Mouse (Mus musculus): ENCODE data around the gene Padi4. TPM values are rescaled to one million over a fixed set of nuclear protein-coding genes. Genes with fewer than 3 reads are reported as not detected.

The Padi4 gene
- total and polyA plus RNA-seq, 3 experiments, result not detected

- dilution Hi-C loops (cut with MboI; ENCODE audit: extremely low pct_ligation_motif_present, extremely low pct_unique_long_range_greater_than_20kb, low sequenced_read_pairs), result no loop called here
- in situ Hi-C loops (cut with MboI; ENCODE audit: low pct_ligation_motif_present, low pct_unique_long_range_greater_than_20kb, low sequenced_read_pairs), result no loop called here
- DNase-seq (ENCODE audit: extremely low read depth), result no peak
Measured at GRCm38 (mm10) chr4:140732871-140733270, 41.2 kb downstream of the Padi4 start.

GRCm38 (mm10) chr4:140731654-140732053, 42.4 kb downstream of the Padi4 start:
- in situ Hi-C loops (cut with MboI; ENCODE audit: low pct_ligation_motif_present, low pct_unique_long_range_greater_than_20kb, low sequenced_read_pairs), result no loop called here

More at GRCm38 (mm10) chr4:140732871-140733270, 41.2 kb downstream of the Padi4 start:
- Histone ChIP-seq H3K79me2 (replicated peaks; ENCODE audit: control insufficient read depth, extremely low read depth, insufficient read depth, poor library complexity, severe bottlenecking) (no peaks in the 10 kb centered on the region), H3K9ac (ENCODE audit: insufficient read depth, low read depth) (no peak overlapping the region), H3K9me3 (replicated peaks; ENCODE audit: low read length) (no peaks in the 10 kb centered on the region), H3K4me1 (ENCODE audit: control insufficient read depth in 1 of 2, insufficient read depth in 2 of 2) (no peaks in the 10 kb centered on the region; a peak in 2 of 4 replicates), H3K4me2 (ENCODE audit: insufficient read depth, low read depth, poor library complexity, severe bottlenecking) (no peak overlapping the region), H3K27me3 (replicated peaks) (peaks cover 32% of the 10 kb centered on the region), H3K27ac (ENCODE audit: insufficient read depth, low read depth) (no peak overlapping the region), H3K36me3 (replicated peaks in 1 of 2; ENCODE audit: control insufficient read depth in 1 of 2, insufficient read depth in 1 of 2, low read length in 1 of 2) (no peaks in the 10 kb centered on the region), H3K4me3 (replicated peaks in 1 of 3; ENCODE audit: low read depth in 2 of 3, low read length in 2 of 3, poor library complexity in 1 of 3) (no peak overlapping the region)
- TF ChIP-seq POLR2A (IDR thresholded peaks at IDR 0.05; ENCODE audit: low read depth, low read length), result no peak
- no peak for TF ChIP-seq ZC3H11A (IDR thresholded peaks at IDR 0.05; ENCODE audit: low read depth, low read length)
- TF ChIP-seq ZNF384 (IDR thresholded peaks at IDR 0.05; ENCODE audit: low read depth, low read length), result no peak
- no peak for TF ChIP-seq SIN3A (IDR thresholded peaks at IDR 0.05; ENCODE audit: low read length)
- no peak for TF ChIP-seq ZKSCAN1 (IDR thresholded peaks at IDR 0.05; ENCODE audit: borderline replicate concordance, low read depth, low read length)
- no peak for TF ChIP-seq MXI1 (IDR thresholded peaks at IDR 0.05; ENCODE audit: low read depth, low read length)

DNA sequence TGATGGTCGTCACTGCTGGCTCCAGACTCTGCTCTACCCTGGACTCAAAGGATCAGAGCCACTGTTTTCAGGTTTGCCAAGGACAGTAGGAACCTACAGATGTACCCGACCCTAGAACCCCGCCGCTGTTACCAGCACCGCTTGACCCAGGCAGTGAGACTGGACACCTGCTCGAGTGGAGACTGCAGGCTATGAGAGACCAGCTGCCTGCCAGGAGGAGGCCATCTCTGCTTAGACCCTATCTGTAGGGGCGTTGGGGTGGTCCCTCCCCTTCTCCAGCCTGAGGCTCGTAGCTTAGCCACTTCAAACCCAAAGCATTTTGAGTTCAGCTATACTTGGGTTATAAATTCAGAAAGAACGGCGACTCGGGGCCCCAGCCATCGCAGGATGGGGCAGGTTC, 47.1 kb downstream of the Padi4 start:
- Histone ChIP-seq H3K4me2 (ENCODE audit: insufficient read depth, low read depth, poor library complexity, severe bottlenecking) (no peak overlapping the region), H3K36me3 (replicated peaks in 1 of 2; ENCODE audit: control insufficient read depth in 1 of 2, insufficient read depth in 1 of 2, low read length in 1 of 2) (peaks cover 14 to 50% of the 10 kb centered on the region in 2 experiments), H3K27me3 (replicated peaks) (no peaks in the 10 kb centered on the region), H3K27ac (ENCODE audit: insufficient read depth, low read depth) (no peak overlapping the region), H3K4me3 (replicated peaks in 1 of 3; ENCODE audit: low read depth in 2 of 3, low read length in 2 of 3, poor library complexity in 1 of 3) (no peak overlapping the region), H3K4me1 (ENCODE audit: control insufficient read depth in 1 of 2, insufficient read depth in 2 of 2) (no peaks in the 10 kb centered on the region; a peak in 1 of 4 replicates), H3K9ac (ENCODE audit: insufficient read depth, low read depth) (no peak overlapping the region), H3K79me2 (replicated peaks; ENCODE audit: control insufficient read depth, extremely low read depth, insufficient read depth, poor library complexity, severe bottlenecking) (no peaks in the 10 kb centered on the region), H3K9me3 (replicated peaks; ENCODE audit: low read length) (no peaks in the 10 kb centered on the region)
- DNase-seq (ENCODE audit: extremely low read depth), result no peak
- dilution Hi-C loops (cut with MboI; ENCODE audit: extremely low pct_ligation_motif_present, extremely low pct_unique_long_range_greater_than_20kb, low sequenced_read_pairs), result no loop called here
- in situ Hi-C loops (cut with MboI; ENCODE audit: low pct_ligation_motif_present, low pct_unique_long_range_greater_than_20kb, low sequenced_read_pairs), result no loop called here
- no peak for TF ChIP-seq UBTF (IDR thresholded peaks at IDR 0.05; ENCODE audit: low read depth, low read length)
- no peak for TF ChIP-seq EP300 (IDR thresholded peaks at IDR 0.05; ENCODE audit: low read length)
- no peak for TF ChIP-seq SIN3A (IDR thresholded peaks at IDR 0.05; ENCODE audit: low read length)
- TF ChIP-seq ZC3H11A (IDR thresholded peaks at IDR 0.05; ENCODE audit: low read depth, low read length), result no peak
- TF ChIP-seq E2F4 (IDR thresholded peaks at IDR 0.05; ENCODE audit: insufficient replicate concordance, low read depth, low read length), result no peak
- TF ChIP-seq GABPA (IDR thresholded peaks at IDR 0.05; ENCODE audit: insufficient replicate concordance, low read depth, low read length), result no peak

More at GRCm38 (mm10) chr4:140731654-140732053, 42.4 kb downstream of the Padi4 start:
- H3K27me3 ChIP-seq (replicated peaks), result peaks cover 26% of the 10 kb centered on the region
- peaks cover 0 to 6% of the 10 kb centered on the region in 2 experiments for H3K36me3 ChIP-seq (replicated peaks in 1 of 2; ENCODE audit: control insufficient read depth in 1 of 2, insufficient read depth in 1 of 2, low read length in 1 of 2)
- no peak overlapping the region for H3K9ac ChIP-seq (ENCODE audit: insufficient read depth, low read depth)
- H3K4me2 ChIP-seq (ENCODE audit: insufficient read depth, low read depth, poor library complexity, severe bottlenecking), result no peak overlapping the region
- no peak overlapping the region for H3K27ac ChIP-seq (ENCODE audit: insufficient read depth, low read depth)
- H3K4me1 ChIP-seq (ENCODE audit: control insufficient read depth in 1 of 2, insufficient read depth in 2 of 2), result no peaks in the 10 kb centered on the region; a peak in 2 of 4 replicates
- TF ChIP-seq GABPA (IDR thresholded peaks at IDR 0.05; ENCODE audit: insufficient replicate concordance, low read depth, low read length), result no peak
- TF ChIP-seq RCOR1 (conservative IDR thresholded peaks at IDR 0.05; ENCODE audit: low read depth, low read length), result no peak
- TF ChIP-seq RAD21 (IDR thresholded peaks at IDR 0.05; ENCODE audit: low read depth, low read length), result no peak; the same call in 1 of the 2 replicates
- no peak for TF ChIP-seq IRF4 (IDR thresholded peaks at IDR 0.05; ENCODE audit: low read depth, low read length)
- no peak for TF ChIP-seq POLR2AphosphoS2 (IDR thresholded peaks at IDR 0.05; ENCODE audit: low read depth, low read length)
- TF ChIP-seq JUND (conservative IDR thresholded peaks at IDR 0.05; ENCODE audit: low read depth, low read length), result no peak
- TF ChIP-seq CTCF (conservative IDR thresholded peaks at IDR 0.05 in 1 of 2, IDR thresholded peaks at IDR 0.05 in 1 of 2; ENCODE audit: low read depth in 2 of 2, low read length in 2 of 2), result peak; percentile 46 to 49; a peak in 3 of 4 replicates
- TF ChIP-seq ZKSCAN1 (IDR thresholded peaks at IDR 0.05; ENCODE audit: borderline replicate concordance, low read depth, low read length), result no peak
- no peak for TF ChIP-seq NRF1 (IDR thresholded peaks at IDR 0.05; ENCODE audit: low read depth, low read length)
- no peak for TF ChIP-seq CHD1 (IDR thresholded peaks at IDR 0.05; ENCODE audit: low read depth, low read length)
- TF ChIP-seq SMC3 (IDR thresholded peaks at IDR 0.05; ENCODE audit: low read depth, low read length), result peak; percentile 22
- DNase-seq (ENCODE audit: extremely low read depth), result no peak
- no peaks in the 10 kb centered on the region for H3K9me3 ChIP-seq (replicated peaks; ENCODE audit: low read length)
- H3K4me3 ChIP-seq (replicated peaks in 1 of 3; ENCODE audit: low read depth in 2 of 3, low read length in 2 of 3, poor library complexity in 1 of 3), result no peak overlapping the region
- no peaks in the 10 kb centered on the region for H3K79me2 ChIP-seq (replicated peaks; ENCODE audit: control insufficient read depth, extremely low read depth, insufficient read depth, poor library complexity, severe bottlenecking)
- dilution Hi-C loops (cut with MboI; ENCODE audit: extremely low pct_ligation_motif_present, extremely low pct_unique_long_range_greater_than_20kb, low sequenced_read_pairs), result no loop called here

Measured in CH12.LX (cell line).